Mouse (Mus musculus) heart, adult 2 months (tissue): ENCODE data around the gene Gm11032.

Experiments
- CTCF ChIP-seq: fragments of 200-600 bp; IDR thresholded peaks from 2 replicates; pipeline ENCODE4 v1.8.1; 2022; ENCODE audit warnings: antibody characterized with exemption, mild to moderate bottlenecking, moderate library complexity
- POLR2A ChIP-seq: fragments of 200-500 bp; IDR thresholded peaks from 2 replicates; pipeline ENCODE4 v1.6.1; 2011; ENCODE audit warnings: mild to moderate bottlenecking, low read depth, low read length, control low read depth; ENCODE audit not compliant: insufficient read depth

GRCm38 (mm10) chr11:4633420-4633819 lies 13.6 kb downstream of the Gm11032 start:
- TF ChIP-seq CTCF (no peak), POLR2A (no peak)
